9 mouse cellular contexts compared by ENCODE assay signal in genomic region chr5:90194831-90195230, GRCm38 (mm10). TPM values are rescaled to one million over a fixed set of nuclear protein-coding genes. Genes with fewer than 3 reads are reported as not detected.
DNase-seq lines count a peak whose midpoint lies in the region; ATAC-seq and TF ChIP-seq lines count a peak whose summit lies in the region.
"Had no signal": no experiment of that assay in that cellular context is flagged by ENCODE, and none has a peak within 500 bp of the region (broad histone marks: within the 10 kb centered on the region; RNA-seq: fewer than 3 reads in every experiment).

No protein-coding gene starts in this region.

- H3K36me3 ChIP-seq in small intestine, adult 2 months (ENCODE audit: control insufficient read depth, insufficient read depth, low read length), result no peaks in the 10 kb centered on the region
- H3K36me3 ChIP-seq: limb, embryonic 13.5 days had no signal

- no peak overlapping the region for H3K27ac ChIP-seq in small intestine, adult 2 months (ENCODE audit: insufficient read depth, low read depth, low read length)
- H3K27ac ChIP-seq: limb, embryonic 13.5 days had no signal

- no peak overlapping the region for H3K4me3 ChIP-seq in small intestine, adult 2 months (ENCODE audit: low read depth, low read length)
- H3K4me3 ChIP-seq: limb, embryonic 13.5 days had no signal

- no peaks in the 10 kb centered on the region for H3K4me1 ChIP-seq in small intestine, adult 2 months (ENCODE audit: control insufficient read depth, insufficient read depth, insufficient read length, low read length)
- H3K4me1 ChIP-seq: limb, embryonic 13.5 days had no signal

- 15% methylated on average over 6 of the region's 6 CpGs for WGBS in small intestine, adult 2 months

- no peak for DNase-seq in cerebellum, adult 9-11 months
- peak; percentile 67 for DNase-seq in R1 (ENCODE audit: low read depth, low spot score)
- peak; percentile 80 for DNase-seq in embryo, embryonic 11 days
- peak; percentile 56 to 63 for DNase-seq in heart, postnatal 36 days
- DNase-seq in layer of hippocampus, postnatal 10 days (ENCODE audit: low spot score in 2 of 2), result peak; percentile 78 to 83

- intact Hi-C loops in heart, postnatal 36 days (cut with DNase I), result loop anchor here (1.0 to 10.0 kb wide), 5 partner anchors 58 to 480 kb away; no protein-coding TSS in a partner anchor

- peak; percentile 51; the same call in 1 of the 2 replicates for TF ChIP-seq CTCF in small intestine, adult 2 months (IDR thresholded peaks at IDR 0.05; ENCODE audit: extremely low read depth, insufficient read length, insufficient replicate concordance, low read depth, low read length)

- TF ChIP-seq POLR2A in small intestine, adult 2 months (IDR thresholded peaks at IDR 0.05; ENCODE audit: low read depth, low read length), result no peak

- 0 out of 2 replicates have a peak, but pooled peaks have one; percentile 49 for ATAC-seq in cerebellum, adult (ENCODE audit: insufficient number of reproducible peaks, low FRiP score, low TSS enrichment)
- ATAC-seq in megakaryocyte progenitor cell, adult 5-6 weeks (replicated peaks; ENCODE audit: poor library complexity), result peak; percentile 98

- H3K27me3 ChIP-seq in small intestine, adult 2 months (ENCODE audit: control insufficient read depth, insufficient read depth, low read length), result no peaks in the 10 kb centered on the region
- H3K27me3 ChIP-seq: limb, embryonic 13.5 days had no signal

RNA-seq across cellular contexts. Expression of gene Cox18, which starts 29.0 kb away (rescaled TPM):
- total RNA-seq in heart, postnatal 36 days (2021), result 10 to 100 TPM in 1 of 2 experiments, 1 to 10 TPM in 1; 8.9 to 11.6 TPM
- 10 to 100 TPM; 26.8 to 29.4 TPM for total RNA-seq in layer of hippocampus, postnatal 10 days (2021)
- total RNA-seq in megakaryocyte progenitor cell, adult 5-6 weeks (2015), result 43.3 and 45.0 TPM in 2 replicates
- 11.2 and 14.5 TPM in 2 replicates for total RNA-seq in megakaryocyte progenitor cell, adult 5-6 weeks (2017)
- 18.9 and 27.3 TPM in 2 replicates for polyA plus RNA-seq in small intestine, adult 2 months (2012; rRNA removed)
